Mouse (Mus musculus): Measurements from ENCODE around the gene Asap3.

Asap3 gene

GRCm38 (mm10) chr4:136223549-136224239 lies 17.5 kb downstream of the Asap3 start:
- no peak for DNase-seq

GRCm38 (mm10) chr4:136224240-136224559 lies 18.0 kb downstream of the Asap3 start:
- DNase-seq: no peak

GRCm38 (mm10) chr4:136224677-136225460 lies 18.7 kb downstream of the Asap3 start:
- no peak for DNase-seq

GRCm38 (mm10) chr4:136227408-136227807 lies 21.2 kb downstream of the Asap3 start:
- no peak for DNase-seq

- DNase-seq: peak; percentile 20
Measured at GRCm38 (mm10) chr4:136228640-136229039, 22.5 kb downstream of the Asap3 start.

- DNase-seq: no peak
Measured at GRCm38 (mm10) chr4:136238669-136239068, 32.5 kb downstream of the Asap3 start.

GRCm38 (mm10) chr4:136239111-136239510 lies 32.9 kb downstream of the Asap3 start:
- DNase-seq: no peak

- peak; percentile 86 for DNase-seq
Measured at GRCm38 (mm10) chr4:136239622-136240021, 33.5 kb downstream of the Asap3 start.

- no peak for DNase-seq
Measured at GRCm38 (mm10) chr4:136240123-136240522, 34.0 kb downstream of the Asap3 start.

- DNase-seq: no peak
Measured at GRCm38 (mm10) chr4:136240955-136241354, 34.8 kb downstream of the Asap3 start.

GRCm38 (mm10) chr4:136242065-136242703 lies 36.0 kb downstream of the Asap3 start:
- DNase-seq: peak; percentile 52

- DNase-seq: no peak
Measured at GRCm38 (mm10) chr4:136242728-136243127, 36.6 kb downstream of the Asap3 start.

GRCm38 (mm10) chr4:136244208-136244607 lies 38.0 kb downstream of the Asap3 start:
- DNase-seq: no peak

GRCm38 (mm10) chr4:136245681-136246080 lies 39.5 kb downstream of the Asap3 start:
- no peak for DNase-seq

- DNase-seq: no peak
Measured at GRCm38 (mm10) chr4:136246568-136246969, 40.4 kb downstream of the Asap3 start.

GRCm38 (mm10) chr4:136247386-136247728 lies 41.2 kb downstream of the Asap3 start:
- DNase-seq: no peak

- peak; percentile 59 for DNase-seq
Measured at GRCm38 (mm10) chr4:136247729-136248463, 41.7 kb downstream of the Asap3 start, which contains the start of gene Tcea3. Tcea3 (plus strand) TSS chr4:136247729.

- no peak for DNase-seq
Measured at GRCm38 (mm10) chr4:136248464-136249331, 42.5 kb downstream of the Asap3 start.

GRCm38 (mm10) chr4:136249332-136249647 lies 43.1 kb downstream of the Asap3 start:
- no peak for DNase-seq

GRCm38 (mm10) chr4:136249780-136250179 lies 43.6 kb downstream of the Asap3 start:
- peak; percentile 75 for DNase-seq

GRCm38 (mm10) chr4:136255919-136256318 lies 49.8 kb downstream of the Asap3 start:
- no peak for DNase-seq

GRCm38 (mm10) chr4:136256696-136257095 lies 50.5 kb downstream of the Asap3 start:
- DNase-seq: no peak

Data from lung, postnatal 14 days (tissue).